Mouse (Mus musculus) left cerebral cortex, postnatal 36 days (tissue): ENCODE data around the gene Gm45753. TPM values are rescaled to one million over a fixed set of nuclear protein-coding genes. Genes with fewer than 3 reads are reported as not detected.

ENCODE experiments used
- DNase-seq, 2 experiments: peaks; one replicate each; pipeline ENCODE4 v3.0.0; 2021 to 2022; ENCODE audit warnings: low spot score in 2 of 2, mixed read lengths in 1 of 2
- intact Hi-C: fragments of 180-260 bp; cut with DNase I; formaldehyde crosslinking; loops from one replicate; pipeline ENCODE4 v1.15.1; 2025
- total RNA-seq, 2 experiments: library from RNA; stranded (reverse); gene quantifications; 2 replicates each; pipeline ENCODE4 v1.2.3; 2021

Gene Gm45753
- total RNA-seq, 2 experiments from 2014 or later: not detected

GRCm38 (mm10) chr8:45233256-45233655, 75.0 kb downstream of the Gm45753 start:
- no peak for DNase-seq
- intact Hi-C loops: no loop called here

Other genes with a start within 250 kb of the Gm45753 start
- gene Mtnr1a, start 239.3 kb downstream of the Gm45753 start, total RNA-seq: not detected
- not detected for gene F11, start 46.4 kb downstream of the Gm45753 start, total RNA-seq
- not detected for gene Klkb1, start 13.6 kb downstream of the Gm45753 start, total RNA-seq
- 1 to 10 TPM; 5.7 to 6.3 TPM for gene Cyp4v3, start 24.8 kb upstream of the Gm45753 start, total RNA-seq
- 10 to 100 TPM; 20.7 to 25.3 TPM for gene Fam149a, start 73.8 kb upstream of the Gm45753 start, total RNA-seq
- 1 to 10 TPM; 7.5 to 8.1 TPM for gene Tlr3, start 102.6 kb upstream of the Gm45753 start, total RNA-seq
- 100 to 1,000 TPM; 321 to 393 TPM for gene Sorbs2, start 199.3 kb upstream of the Gm45753 start, total RNA-seq